Mouse (Mus musculus) adrenal gland, postnatal 10 days (tissue): ENCODE measurements around the gene Akap17b. TPM values are rescaled to one million over a fixed set of nuclear protein-coding genes. Genes with fewer than 3 reads are reported as not detected.
"Not testable (repeated sequence)": the region's sequence is repeated elsewhere in the genome, so short reads cannot be mapped to it uniquely, and the experiment has no call there.

Experiments used
- DNase-seq: peaks from one replicate; pipeline ENCODE4 v3.0.0; 2021; ENCODE audit warnings: mixed read lengths
- long read RNA-seq, 2 experiments: library from polyadenylated mRNA; stranded (forward); transcript quantifications; one replicate each; pipeline ENCODE4 v2.0.0; 2021
- total RNA-seq, 2 experiments: library from RNA; stranded (reverse); gene quantifications; 2 replicates each; pipeline ENCODE4 v1.2.3; 2021

The Akap17b gene
- total RNA-seq: 1 to 10 TPM; 4.0 to 5.6 TPM
- long read RNA-seq, experiment 1, full-length matches to known transcripts: 1 of 5 reads
- long read RNA-seq, experiment 1, partial matches to known transcripts: 2 of 5 reads
- long read RNA-seq, experiment 1, other reads (novel, unspliced or antisense): 2 of 5 reads
- long read RNA-seq, experiment 2: 0 reads

DNA sequence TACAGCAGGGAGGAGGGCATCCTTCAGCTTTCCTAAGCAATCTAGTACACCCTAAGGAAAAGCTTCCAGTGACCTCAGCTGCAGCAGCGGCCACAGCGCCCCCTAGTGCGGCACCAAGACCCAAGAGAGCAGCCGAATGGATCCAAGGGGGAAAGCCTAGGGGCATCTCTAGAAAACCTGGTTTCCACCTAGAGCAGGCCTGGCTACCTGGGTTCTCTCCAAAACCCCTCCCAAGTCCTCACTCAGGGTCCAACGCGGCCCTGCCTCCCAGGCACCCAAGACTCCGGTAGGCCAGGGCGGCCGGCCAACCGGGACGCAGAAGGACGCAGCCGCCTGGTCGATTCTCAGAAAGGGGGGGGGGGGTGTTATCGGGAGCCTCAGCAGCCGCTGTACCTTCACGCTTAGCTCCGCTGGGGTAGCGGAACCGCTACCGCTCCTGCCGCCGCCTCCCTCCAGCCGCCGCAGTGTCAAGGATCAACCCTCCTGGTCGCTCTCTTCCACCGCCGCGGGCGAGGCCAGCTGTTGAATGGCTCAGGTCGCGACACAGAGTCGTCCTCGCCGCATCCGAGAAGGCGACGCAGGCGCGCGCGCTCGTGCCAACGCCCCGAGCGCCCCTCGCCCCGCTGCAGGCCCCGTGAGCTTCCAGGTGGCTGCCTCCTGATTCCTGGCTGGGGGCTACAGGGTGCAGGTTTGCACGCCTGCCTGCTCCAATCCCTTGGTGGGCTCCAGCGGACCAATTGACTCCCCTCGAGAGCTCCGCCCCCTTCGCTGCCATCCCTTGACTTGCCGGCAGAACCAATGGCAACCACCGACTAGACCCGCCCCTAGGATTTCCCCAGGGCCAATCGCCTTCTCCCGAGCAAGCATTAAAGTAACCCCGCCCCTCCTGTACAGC, at the start of gene Akap17b:
Gene Akap17b, minus strand, starts transcription at position 739 of the 895 bp plus-strand sequence.
- peak; percentile 86 for DNase-seq

DNA sequence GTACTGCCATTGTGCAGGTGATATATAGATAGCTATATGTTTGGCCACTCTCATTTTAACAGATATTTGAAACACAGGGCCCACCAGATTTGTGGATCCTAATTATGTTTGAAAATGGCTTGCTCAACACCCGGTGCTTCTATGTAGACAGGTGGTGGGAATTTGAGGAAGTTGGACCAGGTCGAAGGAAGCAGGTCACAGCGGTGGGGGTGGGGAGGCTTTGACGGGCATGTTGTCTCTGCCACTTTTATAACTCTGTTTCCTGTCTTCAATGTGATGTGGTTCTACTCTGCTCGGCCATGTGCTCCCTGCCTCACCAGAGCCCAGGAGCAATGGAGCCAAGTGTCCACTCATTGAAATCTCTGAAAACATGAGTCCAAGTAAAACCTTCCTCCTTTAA, 46.2 kb upstream of the Akap17b start:
- DNase-seq: no peak

DNA sequence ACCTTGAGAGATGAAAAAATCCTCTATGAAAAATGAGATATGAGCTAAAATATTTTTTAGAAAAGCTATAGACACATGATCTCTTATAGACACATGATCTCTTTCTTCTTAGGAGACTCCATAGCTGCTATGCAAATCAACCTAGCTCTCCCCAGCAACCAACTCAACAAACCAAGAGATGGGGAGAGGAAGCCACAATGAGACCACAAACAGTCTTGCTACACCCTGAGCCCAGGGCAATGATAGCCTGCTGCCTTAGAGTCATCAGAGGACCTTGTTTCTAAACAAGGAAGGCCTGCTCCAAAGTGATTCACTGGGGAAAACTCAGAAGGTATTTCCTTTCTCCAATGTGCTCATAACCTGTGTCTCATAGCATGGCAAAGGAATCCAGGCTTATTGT, 44.5 kb upstream of the Akap17b start:
- DNase-seq: no peak

DNA sequence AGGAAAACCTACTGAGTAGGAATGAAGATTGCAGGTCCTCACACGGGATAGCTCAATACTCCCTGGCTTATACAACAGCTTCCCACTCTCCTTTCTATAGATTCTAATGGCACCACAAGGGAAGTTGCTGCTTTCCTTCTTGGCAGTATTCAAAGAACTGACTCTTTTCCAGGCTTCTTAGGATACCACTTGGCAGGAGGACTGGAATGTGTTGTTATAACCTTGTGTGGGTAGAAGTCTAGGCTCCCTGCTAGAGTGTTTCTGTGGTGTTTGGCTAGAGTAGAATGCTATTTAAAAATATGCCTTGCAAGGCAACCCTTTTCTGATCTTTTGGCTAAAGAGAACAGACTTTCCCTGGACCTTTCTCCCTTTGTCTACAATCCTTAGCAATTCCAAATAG, 31.6 kb upstream of the Akap17b start:
- DNase-seq: no peak

DNA sequence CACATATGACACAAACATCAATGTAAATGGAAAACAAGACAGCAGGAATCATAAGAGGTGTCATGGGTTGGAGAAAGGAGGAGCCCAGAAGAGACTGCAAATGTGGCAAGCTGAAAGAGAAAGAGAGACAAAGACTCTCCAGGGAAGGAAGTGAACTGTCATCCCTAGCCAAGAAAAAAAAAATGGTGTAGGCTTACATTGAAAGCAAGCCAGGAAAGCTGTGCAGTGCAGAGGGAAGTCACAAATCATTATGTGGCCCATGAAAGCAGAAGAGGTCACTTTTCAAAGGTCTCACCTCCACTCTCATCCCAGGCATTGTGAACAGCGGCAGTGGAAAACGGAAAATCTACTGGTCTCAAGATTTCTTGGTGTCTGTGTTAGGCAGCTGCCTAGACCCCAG, 27.5 kb upstream of the Akap17b start:
- DNase-seq: peak; percentile 4

DNA sequence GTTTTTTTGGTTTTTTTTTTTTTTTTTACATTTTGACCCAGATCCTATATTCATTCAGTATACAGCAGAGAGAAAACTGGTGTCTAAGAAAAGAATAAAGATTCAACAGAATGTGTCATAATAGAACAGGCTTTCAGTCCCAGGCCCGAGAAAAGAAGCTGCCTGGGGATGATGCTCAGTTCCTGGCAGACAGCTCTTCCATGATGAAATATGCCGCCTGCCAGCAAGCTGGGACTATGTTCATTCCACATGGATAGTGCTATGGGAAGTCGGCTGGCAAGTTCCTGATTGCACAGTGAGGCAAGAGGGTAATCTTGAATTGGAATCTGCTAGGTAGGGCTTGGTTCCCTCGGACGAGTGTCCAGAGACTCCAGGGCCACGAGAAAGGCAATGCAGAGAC, 5.1 kb downstream of the Akap17b start:
- no peak for DNase-seq

DNA sequence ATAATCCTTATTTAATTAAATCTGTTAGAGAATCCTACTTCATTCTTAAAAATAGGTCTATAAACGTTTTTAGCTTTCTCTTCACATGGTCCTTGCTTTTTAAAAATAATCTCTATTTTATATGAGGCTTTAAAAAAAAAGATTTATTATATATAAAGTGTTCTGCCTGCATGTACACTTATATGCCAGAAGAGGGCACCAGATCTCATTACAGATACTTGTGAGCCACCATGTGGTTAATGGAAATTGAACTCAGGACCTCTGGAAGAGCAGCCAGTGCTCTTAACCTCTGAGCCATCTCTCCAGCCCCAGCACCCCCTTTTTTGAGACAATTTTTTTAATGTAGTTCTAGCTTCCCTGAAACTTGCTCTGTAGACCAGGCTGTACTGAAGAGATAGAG, 14.4 kb downstream of the Akap17b start:
- no peak for DNase-seq

DNA sequence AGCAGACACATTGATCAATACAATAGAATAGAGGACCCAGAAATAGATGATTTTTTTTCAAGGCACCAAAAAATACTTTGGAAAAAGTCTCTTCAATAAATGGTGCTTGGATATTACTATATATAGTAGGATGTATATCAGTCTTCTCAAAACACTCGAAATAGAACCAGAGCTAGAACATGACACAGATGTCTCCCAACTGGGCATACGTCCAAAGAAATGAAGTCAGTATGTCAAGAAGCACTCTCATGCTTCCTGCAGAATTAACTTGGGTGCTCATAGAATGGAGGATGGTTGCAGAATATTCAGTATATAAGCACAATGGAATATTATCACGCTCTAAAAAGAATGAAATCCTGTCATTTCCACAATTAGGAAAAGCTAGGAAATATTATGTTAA, 17.1 kb downstream of the Akap17b start:
- DNase-seq: no peak

DNA sequence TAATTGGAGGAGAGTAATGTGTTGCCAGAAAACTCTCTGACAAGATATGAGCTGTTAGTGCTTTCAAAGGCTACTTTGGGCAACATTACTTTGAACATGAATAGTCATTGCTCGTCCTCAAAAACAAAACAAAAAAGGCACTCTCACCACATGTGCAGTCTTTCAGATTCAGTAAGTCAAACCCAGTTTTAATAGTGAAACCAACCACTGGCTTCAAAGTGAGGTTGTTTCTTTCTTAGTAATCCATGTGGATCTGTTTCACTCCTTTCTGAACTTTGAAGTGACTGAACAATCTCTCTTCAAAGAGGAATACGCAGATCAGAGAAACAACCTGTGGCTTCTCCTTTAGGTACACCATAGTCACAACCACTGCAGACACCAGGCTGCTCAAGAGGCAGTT, 36.1 kb downstream of the Akap17b start:
- no peak for DNase-seq

DNA sequence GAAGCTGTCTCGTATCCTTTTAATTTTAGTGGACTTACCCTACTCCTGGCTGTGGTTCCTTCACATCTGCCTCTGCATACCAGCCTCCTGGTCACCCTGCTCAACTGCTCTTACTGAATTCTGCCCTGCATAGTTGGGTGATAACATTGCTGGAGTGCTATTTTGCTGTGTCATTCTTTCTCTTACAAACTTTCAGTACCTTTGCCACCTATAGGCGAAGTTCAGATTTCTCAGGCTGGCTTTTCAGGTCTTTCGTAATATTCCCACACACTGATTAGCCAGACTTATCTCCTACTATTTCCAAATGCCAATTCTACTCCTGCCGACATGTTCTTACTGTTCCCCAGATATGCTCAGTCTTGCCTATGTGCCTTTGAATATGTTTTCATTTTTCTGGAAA, 41.2 kb downstream of the Akap17b start:
- no peak for DNase-seq

DNA sequence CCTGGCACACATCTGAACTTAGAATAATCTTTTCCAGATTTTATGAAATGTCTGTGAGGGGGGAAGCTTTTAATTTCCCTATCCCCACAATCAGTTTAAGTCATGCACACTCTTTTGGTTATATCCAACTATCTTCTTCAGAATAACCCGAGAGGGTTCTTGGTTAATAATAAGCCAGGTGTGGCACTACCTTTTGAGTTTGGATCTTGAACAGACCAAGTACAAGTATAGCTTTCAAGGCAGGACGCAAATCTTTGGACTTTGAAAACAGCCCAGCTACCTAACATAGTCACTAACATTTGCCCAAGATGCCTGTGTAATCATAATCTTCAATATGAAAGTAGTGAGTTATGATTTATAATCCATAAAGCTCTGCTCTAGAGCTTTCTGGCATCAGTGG, 42.3 kb downstream of the Akap17b start:
- no peak for DNase-seq

DNA sequence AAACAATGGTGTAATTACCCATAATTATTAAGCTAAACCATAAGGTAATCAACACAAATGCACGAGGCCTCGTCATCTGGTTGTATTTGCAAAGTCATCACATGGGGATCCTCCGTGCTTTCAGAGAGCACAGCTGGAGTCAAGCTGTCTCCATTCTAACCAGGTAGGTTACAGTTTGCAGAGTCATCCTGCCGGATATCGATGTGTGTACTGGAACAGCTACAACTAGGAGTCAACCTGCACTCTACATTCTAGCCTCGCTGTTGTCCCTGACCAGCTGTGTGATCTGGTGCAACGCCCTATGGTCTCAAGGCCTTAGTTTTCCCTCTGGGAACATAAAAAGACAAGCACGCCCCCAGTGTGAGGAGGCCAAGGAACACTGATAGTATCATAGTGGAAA, 45.1 kb downstream of the Akap17b start:
- peak; percentile 31 for DNase-seq

DNA sequence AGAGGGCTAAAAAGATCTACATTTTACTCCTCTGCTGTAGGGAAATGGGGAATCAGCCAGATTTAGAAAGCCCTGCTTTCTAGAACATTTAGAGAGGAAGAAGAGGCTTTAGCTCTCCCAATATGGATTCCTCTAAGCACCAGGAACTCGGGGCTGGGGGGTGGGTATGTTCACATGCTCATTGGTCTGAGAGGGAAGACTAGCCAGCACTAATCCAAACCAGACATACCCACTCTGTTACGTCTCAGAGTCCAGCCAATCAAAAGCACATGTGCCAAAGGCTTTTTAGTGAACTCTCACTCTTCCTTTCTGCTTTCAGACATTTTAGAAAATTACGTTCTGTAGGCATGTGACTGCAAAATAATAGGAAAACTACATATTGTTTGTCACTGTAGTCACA, 45.5 kb downstream of the Akap17b start:
- DNase-seq: peak; percentile 12

DNA sequence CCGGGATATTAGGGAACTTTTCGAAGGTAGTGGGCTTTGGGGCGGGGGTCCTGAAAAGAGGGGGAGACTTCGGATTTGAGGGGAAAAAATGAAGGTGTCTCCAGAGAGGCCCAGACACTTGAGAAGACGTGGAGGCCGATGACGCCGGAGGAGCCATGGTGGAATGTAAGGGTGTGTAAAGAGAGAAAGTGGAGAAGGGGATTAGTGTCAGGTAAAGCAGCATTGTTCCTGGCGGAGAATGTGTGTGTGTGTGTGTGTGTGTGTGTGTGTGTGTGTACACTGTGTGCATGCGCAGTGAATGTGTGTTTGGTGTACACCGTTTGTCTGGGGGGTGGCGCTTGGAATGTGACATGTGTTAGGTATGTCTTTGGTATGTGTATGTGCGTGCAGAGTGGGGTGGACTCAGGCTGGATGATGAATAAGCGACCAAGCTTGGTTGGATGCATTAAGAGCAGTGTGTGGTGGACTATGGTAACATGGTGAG, 46.3 kb downstream of the Akap17b start:
- DNase-seq: peak; percentile 21

DNA sequence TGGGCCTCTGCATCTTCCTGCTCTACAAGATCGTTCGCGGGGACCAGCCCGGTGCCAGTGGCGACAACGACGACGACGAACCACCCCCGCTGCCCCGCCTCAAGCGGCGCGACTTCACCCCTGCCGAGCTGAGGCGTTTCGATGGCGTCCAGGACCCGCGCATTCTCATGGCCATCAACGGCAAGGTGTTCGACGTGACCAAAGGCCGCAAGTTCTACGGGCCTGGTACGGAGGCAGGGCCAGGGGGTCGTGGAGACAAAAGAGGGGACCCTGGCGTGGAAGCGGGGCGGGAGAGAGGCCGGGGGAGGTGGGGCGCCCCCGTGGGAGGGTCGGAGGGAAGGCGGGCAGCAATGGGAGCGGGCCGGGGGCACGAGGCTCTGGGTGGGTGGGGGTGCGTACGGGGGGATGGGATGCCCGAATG, 46.8 kb downstream of the Akap17b start:
- DNase-seq: no peak

DNA sequence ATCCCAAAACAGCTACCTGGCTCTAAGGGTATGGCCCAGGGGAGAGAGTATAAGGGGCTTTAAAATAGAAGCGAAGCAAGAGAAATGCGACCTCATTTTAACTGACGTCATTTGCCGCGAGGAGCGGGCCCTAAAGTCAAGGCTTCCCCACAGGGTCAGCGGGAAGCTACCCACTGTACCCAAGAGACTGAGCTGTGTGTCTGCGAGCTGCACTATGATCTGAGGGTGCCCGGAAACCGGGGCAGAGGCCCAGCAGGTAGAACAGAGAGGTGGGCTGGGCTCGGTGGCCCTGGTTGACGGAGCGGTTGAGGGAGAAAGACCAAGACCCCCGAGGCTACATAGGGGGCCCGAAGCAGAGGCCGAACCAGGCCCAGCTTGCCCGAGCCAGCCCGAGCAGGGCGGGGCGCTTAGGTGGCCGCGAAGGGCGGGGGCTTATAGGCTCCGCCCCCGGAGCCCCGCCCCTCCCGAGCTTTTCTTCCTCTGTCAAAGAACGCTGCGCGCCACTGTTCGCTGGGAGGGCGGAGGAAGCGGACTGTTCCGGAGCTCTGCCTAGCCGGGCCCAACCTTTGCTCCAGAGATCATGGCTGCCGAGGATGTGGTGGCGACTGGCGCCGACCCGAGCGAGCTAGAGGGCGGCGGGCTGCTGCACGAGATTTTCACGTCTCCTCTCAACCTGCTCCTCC, 47.3 kb downstream of the Akap17b start, which contains the start of gene Pgrmc1:
Gene Pgrmc1, plus strand, starts transcription at position 500 of the 683 bp plus-strand sequence.
- DNase-seq: peak; percentile 91

DNA sequence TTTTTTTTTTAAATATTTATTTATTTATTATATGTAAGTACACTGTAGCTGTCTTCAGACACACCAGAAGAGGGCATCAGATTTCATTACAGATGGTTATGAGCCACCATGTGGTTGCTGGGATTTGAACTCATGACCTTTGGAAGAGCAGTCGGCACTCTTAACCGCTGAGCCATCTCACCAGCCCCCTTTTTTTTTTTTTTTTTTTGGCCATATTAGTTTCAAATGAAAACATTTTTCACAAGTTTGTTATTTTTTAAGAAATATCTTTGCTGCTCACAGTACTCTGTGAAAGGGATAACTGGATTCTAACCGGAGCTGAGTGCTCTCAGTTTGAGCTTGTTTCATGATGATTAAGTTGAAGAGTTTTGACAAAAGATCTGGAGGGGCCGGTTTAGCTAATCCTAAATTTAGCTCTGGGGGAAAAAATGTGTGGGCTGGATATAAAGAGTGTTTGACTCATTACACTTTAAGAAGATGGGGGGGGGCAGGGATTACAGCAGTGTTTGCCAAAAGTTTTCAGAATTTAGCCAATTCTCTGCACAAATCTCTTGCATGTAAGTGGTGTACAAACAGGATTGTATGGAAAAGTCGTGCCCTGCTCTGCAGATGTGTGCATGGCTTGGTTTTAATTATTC, 48.6 kb downstream of the Akap17b start:
- not testable (repeated sequence) for DNase-seq

DNA sequence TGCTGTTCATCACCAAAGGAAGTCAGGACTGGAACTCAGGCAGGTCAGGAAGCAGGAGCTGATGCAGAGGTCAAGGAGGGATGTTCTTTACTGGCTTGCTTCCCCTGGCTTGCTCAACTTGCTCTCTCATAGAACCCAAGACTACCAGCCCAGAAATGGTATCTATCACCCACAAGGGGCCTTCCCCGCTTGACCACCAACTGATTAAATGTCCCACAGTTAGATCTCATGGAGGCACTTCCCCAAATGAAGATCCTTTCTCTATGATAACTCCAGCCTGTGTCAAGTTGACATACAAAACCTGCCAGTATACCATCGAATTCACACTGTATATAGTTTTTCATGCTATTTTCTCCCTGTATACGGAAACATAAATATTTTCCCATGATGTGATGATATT, 49.9 kb downstream of the Akap17b start:
- no peak for DNase-seq

DNA sequence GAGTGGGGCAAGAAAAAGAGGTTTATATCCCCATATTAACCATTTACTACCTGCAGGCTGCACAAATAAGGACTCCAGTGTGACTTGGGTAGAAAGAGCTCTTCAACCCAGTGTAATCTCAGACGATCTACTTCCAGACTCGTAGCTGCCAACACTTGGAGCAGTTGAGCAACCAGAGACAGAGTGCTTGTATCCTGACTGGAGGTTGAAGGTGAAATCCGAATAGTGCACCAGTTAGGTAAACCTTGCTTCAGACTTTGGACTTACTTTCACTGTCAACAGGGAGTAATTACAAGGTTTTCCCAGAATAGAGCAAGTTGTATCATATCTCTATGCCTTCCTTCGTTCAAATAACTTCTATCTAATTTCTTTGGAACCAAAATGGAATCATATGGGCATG, 53.7 kb downstream of the Akap17b start:
- DNase-seq: no peak

DNA sequence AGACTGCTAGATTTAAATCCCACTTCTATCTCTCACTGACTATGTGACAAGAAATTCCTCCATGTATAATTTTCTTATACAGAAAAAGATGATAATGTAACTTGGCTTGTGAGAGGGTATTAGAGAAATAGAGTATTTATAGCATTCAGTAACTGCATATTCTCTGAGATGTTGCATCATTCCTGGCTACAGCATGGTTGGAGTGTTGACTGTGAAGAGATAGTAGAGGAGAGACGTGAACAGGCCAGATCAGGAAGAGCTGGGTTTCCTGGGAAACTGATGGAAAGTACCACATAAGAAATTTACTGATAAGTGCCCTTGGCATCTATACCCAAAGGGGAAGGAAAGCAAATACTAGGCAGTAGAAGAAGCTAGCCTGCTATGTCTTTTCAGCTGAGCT, 54.1 kb downstream of the Akap17b start:
- no peak for DNase-seq

DNA sequence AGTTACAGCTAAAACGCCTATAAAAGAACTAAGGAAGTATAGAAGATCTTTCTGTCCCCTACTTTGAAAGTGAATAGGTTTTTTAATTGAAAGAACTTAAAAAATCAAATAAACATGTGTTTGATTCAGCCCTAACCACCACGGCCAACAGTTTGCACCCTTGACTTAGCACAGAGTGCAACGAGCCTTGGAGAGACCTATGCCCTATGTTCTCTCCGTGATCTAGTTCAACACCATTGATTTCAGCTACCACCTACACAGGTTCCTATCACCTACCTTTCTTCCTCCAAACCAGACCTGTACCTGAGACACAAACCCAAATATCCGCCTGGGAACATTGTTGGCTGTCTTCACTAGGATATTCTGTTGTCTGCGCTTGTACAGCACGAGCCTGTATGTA, 54.9 kb downstream of the Akap17b start:
- DNase-seq: no peak
